Mouse (Mus musculus): ENCODE results near the gene Vmn1r222.

DNA sequence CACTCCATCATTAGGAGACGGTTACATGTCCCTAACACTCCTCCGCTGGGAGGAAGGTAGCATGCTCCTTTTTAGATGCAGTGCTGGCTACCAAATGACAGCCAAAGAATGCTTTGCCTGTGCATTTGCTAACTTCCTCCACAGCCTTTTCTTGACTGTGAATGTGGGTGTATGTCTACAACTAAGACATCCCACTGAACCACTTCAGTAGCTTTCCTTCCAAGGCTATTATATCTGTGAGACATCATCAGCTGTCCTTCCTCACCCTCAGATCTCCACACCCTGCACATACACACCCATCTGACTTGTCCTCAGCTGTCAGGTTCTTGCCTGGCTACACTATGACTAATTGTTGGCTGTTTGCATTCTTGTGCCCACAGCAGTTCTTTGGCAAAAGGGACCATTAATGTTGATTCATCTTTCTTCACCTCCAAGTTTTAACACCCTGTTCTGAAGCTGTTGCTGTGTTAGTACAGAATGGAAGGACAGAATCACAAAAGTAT is 22.9 kb upstream of the Vmn1r222 start:
- TF ChIP-seq CTCF (IDR thresholded peaks at IDR 0.05; ENCODE audit: extremely low read depth, insufficient read depth, low read length) (no peak), POLR2A (IDR thresholded peaks at IDR 0.05; ENCODE audit: extremely low read depth, insufficient read depth, low read length) (no peak)
